Mouse (Mus musculus) neural tube, embryonic 11.5 days (tissue): ENCODE data around the gene Cenpn. TPM values are rescaled to one million over a fixed set of nuclear protein-coding genes. Genes with fewer than 3 reads are reported as not detected.

Experiments used
- ATAC-seq: fragments of 200-750 bp; cut with Nextera tagmentation; 2 replicates; pipeline ENCODE4 v1.8.0; 2017; ENCODE audit warnings: moderate number of reproducible peaks, mild to moderate bottlenecking, moderate TSS enrichment, moderate library complexity; ENCODE audit not compliant: insufficient read depth, low FRiP score, low TSS enrichment
- DNase-seq: peaks from one replicate; pipeline ENCODE4 v3.0.0-alpha.2; 2015; ENCODE audit warnings: low spot score
- H3K27ac ChIP-seq: fragments of 300-500 bp; sonication (generic); 2 replicates; pipeline ENCODE4 v1.5.1; 2014; ENCODE audit warnings: low read depth, mild to moderate bottlenecking, low read length
- H3K27me3 ChIP-seq: fragments of 300-500 bp; sonication (generic); 2 replicates; pipeline ENCODE4 v1.6.1; 2014; ENCODE audit warnings: mild to moderate bottlenecking, low read length, mixed read lengths; ENCODE audit not compliant: control insufficient read depth, insufficient read depth
- H3K36me3 ChIP-seq: fragments of 300-500 bp; sonication (generic); 2 replicates; pipeline ENCODE4 v1.6.1; 2014; ENCODE audit warnings: mild to moderate bottlenecking, low read length, moderate library complexity, mixed read lengths; ENCODE audit not compliant: control insufficient read depth, insufficient read depth
- H3K4me1 ChIP-seq: fragments of 300-500 bp; sonication (generic); 2 replicates; pipeline ENCODE4 v1.6.1; 2014; ENCODE audit warnings: low read length, mixed read lengths; ENCODE audit not compliant: control insufficient read depth, insufficient read depth
- H3K4me2 ChIP-seq: fragments of 300-500 bp; sonication (generic); 2 replicates; pipeline ENCODE4 v1.6.1; 2014; ENCODE audit warnings: low read depth, mild to moderate bottlenecking, moderate library complexity
- H3K4me3 ChIP-seq: fragments of 300-500 bp; sonication (generic); 2 replicates; pipeline ENCODE4 v1.5.1; 2014; ENCODE audit warnings: low read depth, low read length
- H3K9ac ChIP-seq: fragments of 300-500 bp; sonication (generic); 2 replicates; pipeline ENCODE4 v1.6.1; 2014; ENCODE audit warnings: mild to moderate bottlenecking, low read length
- H3K9me3 ChIP-seq: fragments of 300-500 bp; sonication (generic); 2 replicates; pipeline ENCODE4 v1.6.1; 2016; ENCODE audit warnings: low read length; ENCODE audit not compliant: control insufficient read depth
- WGBS: fragments of 180-500 bp; shearing (Covaris S2); extraction: QIAGEN DNeasy Blood & Tissue Kit; methylation state at CpG from one replicate; pipeline ENCODE4 v1.1.7; 2014; 5-methylcytosine and 5-hydroxymethylcytosine counted together
- polyA plus RNA-seq: library from polyadenylated mRNA; unstranded; fragments of >200 nt; fragmentation: Nextera tagmentation; extraction: Ambion mirVana; gene quantifications from 2 replicates; pipeline ENCODE4 v1.2.1, GENCODE M21; 2014

Gene Cenpn
- polyA plus RNA-seq, 1 experiment from 2014 or later = 42.6 TPM

- Histone ChIP-seq H3K27ac (no peak overlapping the region), H3K4me1 (no peaks in the 10 kb centered on the region), H3K27me3 (no peaks in the 10 kb centered on the region), H3K4me3 (no peak overlapping the region), H3K4me2 (no peak overlapping the region), H3K9ac (no peak overlapping the region), H3K36me3 (no peaks in the 10 kb centered on the region), H3K9me3 (no peaks in the 10 kb centered on the region)
- ATAC-seq (no peak), DNase-seq (no peak)
- 83% methylated on average over 6 of the region's 6 CpGs for WGBS
These were observed 48.0 kb downstream of the Cenpn start for GRCm38 (mm10) chr8:116969531-116969930.

DNA sequence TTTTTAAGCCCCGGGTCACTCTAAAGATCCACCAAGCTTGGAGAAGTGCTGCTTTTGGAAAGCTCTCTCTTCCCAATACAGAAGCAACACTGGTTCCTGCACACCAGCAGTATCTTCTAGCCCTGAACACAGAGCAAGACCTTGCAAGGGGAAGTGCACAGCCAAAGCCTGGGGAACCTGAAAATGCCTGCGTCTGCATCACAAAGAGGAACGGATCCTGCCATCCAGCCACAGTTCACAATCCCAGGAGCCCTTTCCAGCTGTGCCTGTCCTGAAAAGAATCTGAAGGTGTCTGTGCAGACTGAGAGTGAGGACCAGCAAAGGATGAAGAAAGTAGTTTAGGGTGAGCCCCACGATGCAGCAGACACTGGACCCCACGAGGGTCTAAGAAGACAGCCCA is 53.5 kb downstream of the Cenpn start:
- H3K9me3 ChIP-seq = no peaks in the 10 kb centered on the region
- no peak overlapping the region for H3K27ac ChIP-seq
- no peaks in the 10 kb centered on the region for H3K27me3 ChIP-seq
- H3K4me1 ChIP-seq = no peaks in the 10 kb centered on the region
- DNase-seq (no peak), ATAC-seq (no peak)
- no peak overlapping the region for H3K4me3 ChIP-seq
- H3K4me2 ChIP-seq = no peak overlapping the region
- H3K36me3 ChIP-seq = no peaks in the 10 kb centered on the region
- WGBS = 39% methylated on average over 5 of the region's 5 CpGs
- H3K9ac ChIP-seq = no peak overlapping the region

DNA sequence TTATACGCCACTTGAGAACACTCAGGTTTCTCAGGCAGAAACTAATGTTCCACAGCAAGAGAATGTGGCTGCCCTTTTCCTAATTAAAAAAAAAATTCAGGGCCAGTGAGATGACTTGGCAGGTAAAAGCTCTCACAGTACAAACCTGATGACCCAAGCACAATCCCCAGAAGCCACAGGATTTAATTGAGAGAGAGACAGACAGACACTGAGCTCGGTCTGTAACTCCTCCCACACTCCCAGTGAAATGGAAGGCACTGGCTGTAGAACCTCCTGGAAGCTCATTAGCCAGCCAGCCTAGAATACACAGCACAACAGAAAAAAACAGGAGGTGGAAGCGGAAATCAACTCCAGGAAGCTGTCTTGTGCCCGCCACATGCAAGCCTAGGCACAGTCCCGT is 54.1 kb downstream of the Cenpn start:
- no peak for DNase-seq
- Histone ChIP-seq H3K4me3 (no peak overlapping the region), H3K36me3 (no peaks in the 10 kb centered on the region), H3K9me3 (no peaks in the 10 kb centered on the region), H3K4me2 (no peak overlapping the region), H3K27me3 (no peaks in the 10 kb centered on the region), H3K9ac (no peak overlapping the region), H3K27ac (no peak overlapping the region), H3K4me1 (no peaks in the 10 kb centered on the region)
- ATAC-seq = no peak
- WGBS = 72% methylated on average over 5 of the region's 5 CpGs

DNA sequence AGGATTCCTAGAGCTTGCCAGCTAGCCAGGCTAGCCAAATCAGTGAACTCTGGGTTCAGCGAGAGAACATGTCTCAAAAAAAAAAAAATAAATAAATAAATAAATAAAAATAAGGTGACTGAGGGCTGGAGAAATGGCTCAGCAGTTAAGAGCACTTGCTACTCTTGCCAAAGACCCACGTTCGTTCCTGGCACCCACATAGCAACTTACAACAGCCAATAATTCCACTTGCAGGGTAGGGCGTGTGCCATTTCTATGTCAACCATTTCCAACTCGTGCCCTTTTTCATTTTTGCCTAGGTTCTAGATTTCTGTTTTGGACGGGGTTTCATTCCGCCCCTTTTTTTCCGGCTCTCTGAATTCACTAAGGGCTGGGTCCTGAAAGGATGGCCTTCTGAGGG is 56.5 kb downstream of the Cenpn start:
- Histone ChIP-seq H3K27ac (no peak overlapping the region), H3K4me2 (peak overlapping the region; percentile 59)

GRCm38 (mm10) chr8:116978631-116979256 is 57.2 kb downstream of the Cenpn start, which contains the start of gene 1700030J22Rik:
Gene 1700030J22Rik, minus strand, starts transcription at chr8:116978959.
- Histone ChIP-seq H3K27me3 (no peaks in the 10 kb centered on the region), H3K4me3 (peak within 1 kb of the TSS; percentile 53), H3K9ac (0 out of 2 replicates have a peak within 1 kb of the TSS, but pooled peaks have one; percentile 23), H3K4me2 (peak within 1 kb of the TSS; percentile 59), H3K36me3 (no peaks in the 10 kb centered on the region), H3K27ac (no peak within 1 kb of the TSS), H3K9me3 (no peaks in the 10 kb centered on the region), H3K4me1 (no peaks in the 10 kb centered on the region)
- DNase-seq = peak; percentile 99
- peak; percentile 99 for ATAC-seq
- under 1% methylated on average over 46 of the region's 46 CpGs for WGBS

More for the DNA sequence above, 56.5 kb downstream of the Cenpn start:
- Histone ChIP-seq H3K4me3 (peak overlapping the region; percentile 53), H3K9me3 (no peaks in the 10 kb centered on the region), H3K27me3 (no peaks in the 10 kb centered on the region), H3K9ac (0 out of 2 replicates have a peak overlapping the region, but pooled peaks have one; percentile 23), H3K36me3 (no peaks in the 10 kb centered on the region), H3K4me1 (no peaks in the 10 kb centered on the region)
- WGBS = 31% methylated on average over 8 of the region's 8 CpGs
- DNase-seq = no peak
- no peak for ATAC-seq

DNA sequence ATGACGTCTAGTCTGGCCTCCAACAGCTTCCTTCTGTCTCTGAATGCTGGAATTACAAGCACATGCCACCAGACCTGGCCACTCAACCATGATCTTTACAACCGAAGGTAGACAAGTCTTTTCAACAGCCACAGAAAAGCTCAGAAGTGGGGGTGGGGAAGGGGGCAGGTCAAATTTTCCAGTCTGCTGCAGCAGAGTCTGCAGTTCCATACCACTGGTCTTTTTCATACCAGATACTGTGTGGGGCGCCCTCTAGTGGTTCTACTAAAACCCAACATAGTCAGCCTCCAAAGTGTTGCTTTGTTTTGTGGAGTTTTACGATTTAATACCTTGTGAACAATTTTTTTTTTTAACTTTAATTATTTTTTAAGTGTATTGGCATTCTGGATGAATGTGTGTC is 58.6 kb downstream of the Cenpn start:
- no peak overlapping the region for H3K9ac ChIP-seq
- no peak overlapping the region for H3K4me3 ChIP-seq
- DNase-seq (peak; percentile 56), ATAC-seq (no peak)
- no peak overlapping the region for H3K27ac ChIP-seq
- H3K27me3 ChIP-seq = no peaks in the 10 kb centered on the region
- no peak overlapping the region for H3K4me2 ChIP-seq
- no peaks in the 10 kb centered on the region for H3K9me3 ChIP-seq
- H3K4me1 ChIP-seq = no peaks in the 10 kb centered on the region
- no peaks in the 10 kb centered on the region for H3K36me3 ChIP-seq
- 24% methylated on average over 4 of the region's 4 CpGs for WGBS

- H3K9ac ChIP-seq = no peak overlapping the region
- no peak for ATAC-seq
- H3K9me3 ChIP-seq = no peaks in the 10 kb centered on the region
- DNase-seq = no peak
- no peak overlapping the region for H3K4me2 ChIP-seq
- 95% methylated on average over 3 of the region's 3 CpGs for WGBS
- H3K4me3 ChIP-seq = no peak overlapping the region
- H3K27me3 ChIP-seq = no peaks in the 10 kb centered on the region
- no peak overlapping the region for H3K27ac ChIP-seq
- peaks cover 5% of the 10 kb centered on the region; the same call in 1 of the 2 replicates for H3K4me1 ChIP-seq
- H3K36me3 ChIP-seq = no peaks in the 10 kb centered on the region
These were observed 68.3 kb downstream of the Cenpn start for GRCm38 (mm10) chr8:116989842-116990241.

Other genes starting within 250 kb of the Cenpn start
- 7.8 and 10.2 TPM in 2 replicates for gene Cdyl2, start 188.7 kb upstream of the Cenpn start, polyA plus RNA-seq
- 66.9 and 68.8 TPM in 2 replicates for gene Cmc2, start 275 bp upstream of the Cenpn start, polyA plus RNA-seq
- 18.9 and 20.6 TPM in 2 replicates for gene Atmin, start 21.7 kb downstream of the Cenpn start, polyA plus RNA-seq
- gene 1700030J22Rik, start 57.2 kb downstream of the Cenpn start, polyA plus RNA-seq = 2.8 and 3.4 TPM in 2 replicates
- 154 and 158 TPM in 2 replicates for gene Gcsh, start 71.8 kb downstream of the Cenpn start, polyA plus RNA-seq
- gene Pkd1l2, start 160.7 kb downstream of the Cenpn start, polyA plus RNA-seq = not detected in 2 replicates
- 0.41 and 0.76 TPM in 2 replicates for gene Bco1, start 174.1 kb downstream of the Cenpn start, polyA plus RNA-seq
- gene Gan, start 236.4 kb downstream of the Cenpn start, polyA plus RNA-seq = 2.3 and 2.6 TPM in 2 replicates